In genomic region chr9:89198969-89199416, GRCm38 (mm10) we compare ENCODE assay signal across 22 mouse cellular contexts. TPM values are rescaled to one million over a fixed set of nuclear protein-coding genes. Genes with fewer than 3 reads are reported as not detected.
A peak's percentile ranks its signal among the peaks of the same experiment; 100 is the strongest.
DNase-seq lines count a peak whose midpoint lies in the region; ATAC-seq and TF ChIP-seq lines count a peak whose summit lies in the region.
"Not testable (repeated sequence)": the region's sequence is repeated elsewhere in the genome, so short reads cannot be mapped to it uniquely, and the experiment has no call there.
"Had no signal": no experiment of that assay in that cellular context is flagged by ENCODE, and none has a peak within 500 bp of the region (broad histone marks: within the 10 kb centered on the region; RNA-seq: fewer than 3 reads in every experiment).

Gene Bcl2a1b, plus strand, starts transcription at chr9:89199209.
Gene Gm29094, plus strand, starts transcription at chr9:89199379.

- not testable (repeated sequence) for TF ChIP-seq CTCF in CH12.LX (conservative IDR thresholded peaks at IDR 0.05 in 1 of 2, IDR thresholded peaks at IDR 0.05 in 1 of 2; ENCODE audit: low read depth in 2 of 2, low read length in 2 of 2)

- H3K9ac ChIP-seq in CH12.LX (ENCODE audit: insufficient read depth, low read depth) = peak within 1 kb of the TSS; percentile 98
- not testable (repeated sequence) for H3K9ac ChIP-seq in lung, embryonic 16.5 days (ENCODE audit: low read length)

- H3K4me2 ChIP-seq in CH12.LX (ENCODE audit: insufficient read depth, low read depth, poor library complexity, severe bottlenecking) = peak within 1 kb of the TSS; percentile 71; the same call in 1 of the 2 replicates
- H3K4me2 ChIP-seq in lung, embryonic 16.5 days (ENCODE audit: low read depth, low read length) = not testable (repeated sequence)

- not testable (repeated sequence) for H3K79me2 ChIP-seq in CH12.LX (replicated peaks; ENCODE audit: control insufficient read depth, extremely low read depth, insufficient read depth, poor library complexity, severe bottlenecking)
- peaks cover 31% of the 10 kb centered on the region; the same call in 1 of the 2 replicates for H3K79me2 ChIP-seq in macrophage (ENCODE audit: inconsistent target)

- not testable (repeated sequence) for TF ChIP-seq RAD21 in CH12.LX (IDR thresholded peaks at IDR 0.05; ENCODE audit: low read depth, low read length)

- not testable (repeated sequence) for H3K9me3 ChIP-seq in CH12.LX (replicated peaks; ENCODE audit: low read length); lung, embryonic 16.5 days (ENCODE audit: control insufficient read depth, low read length)

- not testable (repeated sequence) for H3K4me1 ChIP-seq in CH12.LX (ENCODE audit: control insufficient read depth in 1 of 2, insufficient read depth in 2 of 2); lung, embryonic 16.5 days (replicated peaks; ENCODE audit: control insufficient read depth, insufficient read depth, low read length)

- H3K27me3 ChIP-seq in CH12.LX (replicated peaks); lung, embryonic 16.5 days (ENCODE audit: control insufficient read depth, insufficient read depth, low read depth, low read length): not testable (repeated sequence)

- TF ChIP-seq EP300 in CH12.LX (IDR thresholded peaks at IDR 0.05; ENCODE audit: low read length) = not testable (repeated sequence)

- H3K36me3 ChIP-seq in CH12.LX (replicated peaks in 1 of 2; ENCODE audit: control insufficient read depth in 1 of 2, insufficient read depth in 1 of 2, low read length in 1 of 2); lung, embryonic 16.5 days (ENCODE audit: control insufficient read depth, insufficient read depth, low read length); macrophage (ENCODE audit: inconsistent target): not testable (repeated sequence)

- DNase-seq in CH12.LX (ENCODE audit: extremely low read depth) = peak; percentile 62
- peak; percentile 66 to 77 for DNase-seq in natural killer cell, adult 2 months (ENCODE audit: low spot score in 2 of 2)
- DNase-seq in spleen, postnatal 36 days (ENCODE audit: low spot score in 2 of 2) = peak; percentile 79 to 82
- peak; percentile 33 to 45 for DNase-seq in thymus, postnatal 36 days

- peak; percentile 54 for TF ChIP-seq POLR2A in CH12.LX (IDR thresholded peaks at IDR 0.05; ENCODE audit: low read depth, low read length)

- in situ Hi-C loops in CH12.LX (cut with MboI; ENCODE audit: low pct_ligation_motif_present, low pct_unique_long_range_greater_than_20kb, low sequenced_read_pairs) = not testable (repeated sequence)

- ATAC-seq in frontal cortex, adult (ENCODE audit: low TSS enrichment) = 0 out of 2 replicates have a peak, but pooled peaks have one; percentile 16
- peak; percentile 80 for ATAC-seq in inflammation-experienced regulatory T-cells, adult 6 months
- peak; percentile 67 for ATAC-seq in lung, embryonic 16.5 days (ENCODE audit: low read depth)

- H3K4me3 ChIP-seq in CH12.LX (replicated peaks in 1 of 3; ENCODE audit: low read depth in 2 of 3, low read length in 2 of 3, poor library complexity in 1 of 3) = peak within 1 kb of the TSS in 2 of 3 experiments; percentile 80 to 97
- not testable (repeated sequence) for H3K4me3 ChIP-seq in lung, embryonic 16.5 days (ENCODE audit: low read length)
- peak within 1 kb of the TSS; percentile 12; the same call in 1 of the 2 replicates for H3K4me3 ChIP-seq in macrophage (ENCODE audit: inconsistent target)

- peak within 1 kb of the TSS; percentile 95 for H3K27ac ChIP-seq in CH12.LX (ENCODE audit: insufficient read depth, low read depth)
- H3K27ac ChIP-seq in lung, embryonic 16.5 days (ENCODE audit: low read length) = peak within 1 kb of the TSS; percentile 50; the same call in 1 of the 2 replicates
- H3K27ac ChIP-seq in macrophage = peak within 1 kb of the TSS; percentile 51

- dilution Hi-C loops in CH12.LX (cut with MboI; ENCODE audit: extremely low pct_ligation_motif_present, extremely low pct_unique_long_range_greater_than_20kb, low sequenced_read_pairs) = not testable (repeated sequence)

- WGBS in lung, embryonic 16.5 days = 33% methylated on average over 5 of the region's 5 CpGs
- 90% methylated on average over 1 of the region's 5 CpGs for WGBS in macrophage (ENCODE audit: missing documents)

TF ChIP-seq in CH12.LX, 34 proteins besides CTCF, POLR2A, EP300 and RAD21:
- peak; percentile 49; the same call in 1 of the 2 replicates for TF ChIP-seq ZMIZ1 (IDR thresholded peaks at IDR 0.05; ENCODE audit: low read depth, low read length)
- peak; percentile 64; the same call in 1 of the 2 replicates for TF ChIP-seq CHD1 (IDR thresholded peaks at IDR 0.05; ENCODE audit: low read depth, low read length)
- TF ChIP-seq TCF12 (IDR thresholded peaks at IDR 0.05; ENCODE audit: low read depth, low read length) = 0 out of 2 replicates have a peak, but pooled peaks have one; percentile 2
- TF ChIP-seq MEF2A (IDR thresholded peaks at IDR 0.05; ENCODE audit: borderline replicate concordance, low read depth, low read length) = 0 out of 2 replicates have a peak, but pooled peaks have one; percentile 5
- TF ChIP-seq TBP (conservative IDR thresholded peaks at IDR 0.05; ENCODE audit: low read depth, low read length) = peak; percentile 79; the same call in 1 of the 2 replicates
TF ChIP-seq in CH12.LX: peak in this region for 5; not testable (repeated sequence) for 29.

RNA-seq across cellular contexts. Expression of gene Bcl2a1b, which starts in this region (rescaled TPM):
- total RNA-seq in CH12.LX (2012; rRNA removed) = 260 and 537 TPM in 2 replicates
- total RNA-seq in CH12.LX (2014; rRNA removed) = 842 and 913 TPM in 2 replicates
- polyA plus RNA-seq in CH12.LX (2012; ENCODE audit: insufficient read length, low read depth) = 278 and 348 TPM in 2 replicates
- 100 to 1,000 TPM; 262 to 408 (median 397) TPM for polyA plus RNA-seq in inflammation-experienced regulatory T-cells, adult 6 months (2017; shearing (Covaris generic))
- polyA plus RNA-seq in lung, embryonic 16.5 days (2015; fragmentation: Nextera tagmentation; extraction: Ambion mirVana) = 11.2 and 12.7 TPM in 2 replicates
- 100 to 1,000 TPM in 18 of 26 experiments, 10 to 100 TPM in 8; 25.9 to 575 (median 198) TPM for total RNA-seq in macrophage (2018; cell fraction: chromatin; rRNA removed)
- total RNA-seq in macrophage (2018; cell fraction: cytosol; rRNA removed) = 1,000 to 10,000 TPM in 1 of 26 experiments, 100 to 1,000 TPM in 23, 10 to 100 TPM in 2; 67.5 to 1,037 (median 292) TPM
- total RNA-seq in macrophage (2018; cell fraction: nucleus; rRNA removed) = 100 to 1,000 TPM in 25 of 26 experiments, 10 to 100 TPM in 1; 37.4 to 906 (median 501) TPM
- polyA plus RNA-seq in macrophage (2018) = 123 to 347 TPM (median 195 TPM) in 3 replicates
- total RNA-seq: gastrocnemius, adult 8-10 months; layer of hippocampus, postnatal 14 days had no signal
- polyA plus RNA-seq: embryonic facial prominence, embryonic 11.5 days; forebrain, embryonic 12.5 days had no signal

RNA-seq across cellular contexts. Expression of gene Gm29094, which starts in this region (rescaled TPM):
- total RNA-seq in CH12.LX (2012; rRNA removed) (3.7 and 4.3 TPM in 2 replicates), CH12.LX (2014; rRNA removed) (8.5 and 10.9 TPM in 2 replicates)
- polyA plus RNA-seq in CH12.LX (2012; ENCODE audit: insufficient read length, low read depth) (8.6 and 8.9 TPM in 2 replicates), macrophage (2018) (1.4 to 5.5 TPM (median 4.3 TPM) in 3 replicates)
- polyA plus RNA-seq in inflammation-experienced regulatory T-cells, adult 6 months (2017; shearing (Covaris generic)) = 10 to 100 TPM in 2 of 3 experiments, 1 to 10 TPM in 1; 8.7 to 48.0 (median 45.0) TPM
- polyA plus RNA-seq in lung, embryonic 16.5 days (2015; fragmentation: Nextera tagmentation; extraction: Ambion mirVana) = 1.2 and 3.1 TPM in 2 replicates
- 100 to 1,000 TPM in 9 of 26 experiments, 10 to 100 TPM in 16, 1 to 10 TPM in 1; 8.6 to 334 (median 60.8) TPM for total RNA-seq in macrophage (2018; cell fraction: chromatin; rRNA removed)
- total RNA-seq in macrophage (2018; cell fraction: cytosol; rRNA removed) = 10 to 100 TPM in 3 of 26 experiments, 1 to 10 TPM in 22, under 1 TPM in 1; 0.95 to 12.5 (median 4.5) TPM
- total RNA-seq in macrophage (2018; cell fraction: nucleus; rRNA removed) = 100 to 1,000 TPM in 1 of 26 experiments, 10 to 100 TPM in 24, not detected in 1; 14.1 to 103 (median 44.2) TPM
- total RNA-seq: adrenal gland, adult 18-20 months; gastrocnemius, adult 8-10 months; layer of hippocampus, postnatal 14 days had no signal
- polyA plus RNA-seq: cortical plate, adult 2 months; frontal cortex, adult 2 months; heart, adult 2 months; heart, embryonic 14.5 days; large intestine, adult 2 months; limb, embryonic 11.5 days; liver, embryonic 11.5 days; midbrain, embryonic 15.5 days; neural tube, embryonic 11.5 days had no signal

Comparison
In these comparisons a context has a peak if more than half of its experiments do, and no peak if none do; other contexts are left out.
1. ATAC-seq: peak in every context shown above with its lines; median percentile 80 in inflammation-experienced regulatory T-cells, adult 6 months; 67 in lung, embryonic 16.5 days; 16 in frontal cortex, adult.